Mouse (Mus musculus): ENCODE data around the gene Nfkbiz.

The Nfkbiz gene

GRCm38 (mm10) chr16:55838510-55839474 lies at the start of gene Nfkbiz:
Gene Nfkbiz, minus strand, starts transcription at chr16:55838899.
- under 1% methylated on average over 40 of the region's 40 CpGs for WGBS

GRCm38 (mm10) chr16:55887814-55888583 lies 49.3 kb upstream of the Nfkbiz start:
- 62% methylated on average over 7 of the region's 7 CpGs for WGBS

GRCm38 (mm10) chr16:55884246-55884645 lies 45.5 kb upstream of the Nfkbiz start:
- WGBS = 61% methylated on average over 11 of the region's 11 CpGs

- 57% methylated on average over 6 of the region's 6 CpGs for WGBS
Measured at GRCm38 (mm10) chr16:55876025-55876424, 37.3 kb upstream of the Nfkbiz start.

- 64% methylated on average over 4 of the region's 4 CpGs for WGBS
Measured at GRCm38 (mm10) chr16:55863832-55864231, 25.1 kb upstream of the Nfkbiz start.

GRCm38 (mm10) chr16:55863149-55863815 lies 24.6 kb upstream of the Nfkbiz start:
- 13% methylated on average over 7 of the region's 7 CpGs for WGBS

- WGBS = 36% methylated on average over 3 of the region's 3 CpGs
Measured at GRCm38 (mm10) chr16:55861104-55861503, 22.4 kb upstream of the Nfkbiz start.

- 96% methylated on average over 4 of the region's 4 CpGs for WGBS
Measured at GRCm38 (mm10) chr16:55859421-55859820, 20.7 kb upstream of the Nfkbiz start.

GRCm38 (mm10) chr16:55858465-55858864 lies 19.8 kb upstream of the Nfkbiz start:
- 57% methylated on average over 6 of the region's 6 CpGs for WGBS

GRCm38 (mm10) chr16:55852943-55853727 lies 14.4 kb upstream of the Nfkbiz start:
- 58% methylated on average over 19 of the region's 19 CpGs for WGBS

- WGBS = 56% methylated on average over 4 of the region's 4 CpGs
Measured at GRCm38 (mm10) chr16:55852515-55852914, 13.8 kb upstream of the Nfkbiz start.

GRCm38 (mm10) chr16:55850485-55850884 lies 11.8 kb upstream of the Nfkbiz start:
- 96% methylated on average over 3 of the region's 3 CpGs for WGBS

GRCm38 (mm10) chr16:55847679-55848078 lies 9.0 kb upstream of the Nfkbiz start:
- 74% methylated on average over 8 of the region's 8 CpGs for WGBS

GRCm38 (mm10) chr16:55844847-55845246 lies 6.1 kb upstream of the Nfkbiz start:
- 94% methylated on average over 3 of the region's 3 CpGs for WGBS

GRCm38 (mm10) chr16:55843919-55844318 lies 5.2 kb upstream of the Nfkbiz start:
- WGBS = 93% methylated on average over 12 of the region's 12 CpGs

GRCm38 (mm10) chr16:55843134-55843533 lies 4.4 kb upstream of the Nfkbiz start:
- 66% methylated on average over 5 of the region's 5 CpGs for WGBS

GRCm38 (mm10) chr16:55841506-55841905 lies 2.8 kb upstream of the Nfkbiz start:
- WGBS = 97% methylated on average over 6 of the region's 6 CpGs

GRCm38 (mm10) chr16:55838129-55838509 lies 580 bp downstream of the Nfkbiz start:
- WGBS = 18% methylated on average over 3 of the region's 3 CpGs

GRCm38 (mm10) chr16:55837653-55838052 lies 1.0 kb downstream of the Nfkbiz start:
- WGBS = 89% methylated on average over 8 of the region's 8 CpGs

GRCm38 (mm10) chr16:55837168-55837567 lies 1.5 kb downstream of the Nfkbiz start:
- 75% methylated on average over 2 of the region's 2 CpGs for WGBS

- 88% methylated on average over 8 of the region's 8 CpGs for WGBS
Measured at GRCm38 (mm10) chr16:55832617-55833016, 6.1 kb downstream of the Nfkbiz start.

Data from cerebral cortex, adult 2 months (tissue).